Mouse (Mus musculus): ENCODE measurements around the gene Myt1l.

GRCm38 (mm10) chr12:29849936-29850335, 321.8 kb downstream of the Myt1l start:
- TF ChIP-seq POLR2A (IDR thresholded peaks at IDR 0.05; ENCODE audit: borderline replicate concordance, extremely low read depth, insufficient read depth, insufficient read length, poor library complexity, severe bottlenecking) (no peak), CTCF (IDR thresholded peaks at IDR 0.05; ENCODE audit: borderline replicate concordance, extremely low read depth, insufficient read depth, insufficient read length) (no peak)

Measured in brain, embryonic 14.5 days (tissue).